Mouse (Mus musculus) right cerebral cortex, postnatal 14 days (tissue): ENCODE measurements around the gene Uts2.
"Not testable (repeated sequence)": the region's sequence is repeated elsewhere in the genome, so short reads cannot be mapped to it uniquely, and the experiment has no call there.

Experiments used
- DNase-seq: peaks from one replicate; pipeline ENCODE4 v3.0.0; 2022

The Uts2 gene

GRCm38 (mm10) chr4:151017356-151017755 lies 20.5 kb downstream of the Uts2 start:
- DNase-seq: not testable (repeated sequence)

- DNase-seq: no peak
These were observed 27.3 kb downstream of the Uts2 start for GRCm38 (mm10) chr4:151024152-151024551.

GRCm38 (mm10) chr4:151027001-151027400 lies 30.1 kb downstream of the Uts2 start:
- DNase-seq: no peak

- DNase-seq: no peak
These were observed 39.6 kb downstream of the Uts2 start for GRCm38 (mm10) chr4:151036521-151036920.

GRCm38 (mm10) chr4:151037800-151038199 lies 40.9 kb downstream of the Uts2 start:
- no peak for DNase-seq

GRCm38 (mm10) chr4:151041506-151041905 lies 44.6 kb downstream of the Uts2 start:
- no peak for DNase-seq

- DNase-seq: no peak
These were observed 46.4 kb downstream of the Uts2 start for GRCm38 (mm10) chr4:151043281-151043680.

GRCm38 (mm10) chr4:151044037-151044943 lies 47.4 kb downstream of the Uts2 start, which contains the start of gene Per3:
TSS of gene Per3 (minus strand) at chr4:151044665.
- peak; percentile 99 for DNase-seq

GRCm38 (mm10) chr4:151044944-151045570 lies 48.2 kb downstream of the Uts2 start:
- no peak for DNase-seq

GRCm38 (mm10) chr4:151046524-151046923 lies 49.6 kb downstream of the Uts2 start:
- no peak for DNase-seq

GRCm38 (mm10) chr4:151051162-151051561 lies 54.3 kb downstream of the Uts2 start:
- no peak for DNase-seq
